Mouse (Mus musculus): Measurements from ENCODE around the gene Erbin. TPM values are rescaled to one million over a fixed set of nuclear protein-coding genes. Genes with fewer than 3 reads are reported as not detected.

The Erbin gene
- total RNA-seq (2021): 10 to 100 TPM; 34.7 to 40.1 TPM
- long read RNA-seq, experiment 1, full-length matches to known transcripts: 3 of 7 reads
- long read RNA-seq, experiment 1, partial matches to known transcripts: 0 of 7 reads
- long read RNA-seq, experiment 1, other reads (novel, unspliced or antisense): 4 of 7 reads
- long read RNA-seq, experiment 2, full-length matches to known transcripts: 2 of 6 reads
- long read RNA-seq, experiment 2, partial matches to known transcripts: 1 of 6 reads
- long read RNA-seq, experiment 2, other reads (novel, unspliced or antisense): 3 of 6 reads

GRCm38 (mm10) chr13:103920261-103920932 is at the start of gene Erbin:
TSS of gene Erbin (minus strand) at chr13:103920514.
- intact Hi-C loops (cut with DNase I): loop anchor here (5.0 kb wide), 1 partner anchor 112 kb away; no protein-coding TSS in a partner anchor

GRCm38 (mm10) chr13:103969912-103970311 is 49.6 kb upstream of the Erbin start:
- DNase-seq: no peak
- intact Hi-C loops (cut with DNase I): no loop called here

More at GRCm38 (mm10) chr13:103920261-103920932, at the start of gene Erbin:
- peak; percentile 71 to 78 for DNase-seq

- intact Hi-C loops (cut with DNase I): no loop called here
- no peak for DNase-seq
Measured at GRCm38 (mm10) chr13:103967987-103968386, 47.7 kb upstream of the Erbin start.

GRCm38 (mm10) chr13:103966696-103967215 is 46.4 kb upstream of the Erbin start:
- intact Hi-C loops (cut with DNase I): no loop called here
- DNase-seq: no peak

- intact Hi-C loops (cut with DNase I): no loop called here
- no peak for DNase-seq
Measured at GRCm38 (mm10) chr13:103965187-103965586, 44.9 kb upstream of the Erbin start.

GRCm38 (mm10) chr13:103963094-103963493 is 42.8 kb upstream of the Erbin start:
- no peak for DNase-seq
- intact Hi-C loops (cut with DNase I): no loop called here

GRCm38 (mm10) chr13:103959841-103960240 is 39.5 kb upstream of the Erbin start:
- DNase-seq: no peak
- intact Hi-C loops (cut with DNase I): no loop called here

GRCm38 (mm10) chr13:103958607-103959123 is 38.4 kb upstream of the Erbin start:
- no peak for DNase-seq
- intact Hi-C loops (cut with DNase I): no loop called here

- intact Hi-C loops (cut with DNase I): no loop called here
- no peak for DNase-seq
Measured at GRCm38 (mm10) chr13:103957175-103957940, 37.0 kb upstream of the Erbin start.

GRCm38 (mm10) chr13:103955652-103956051 is 35.3 kb upstream of the Erbin start:
- intact Hi-C loops (cut with DNase I): no loop called here
- DNase-seq: no peak

- DNase-seq: no peak
- intact Hi-C loops (cut with DNase I): no loop called here
Measured at GRCm38 (mm10) chr13:103951393-103951792, 31.1 kb upstream of the Erbin start.

GRCm38 (mm10) chr13:103940796-103941195 is 20.5 kb upstream of the Erbin start:
- intact Hi-C loops (cut with DNase I): no loop called here
- DNase-seq: no peak

- intact Hi-C loops (cut with DNase I): loop anchor here (5.0 kb wide), 1 partner anchor 108 kb away; no protein-coding TSS in a partner anchor
- DNase-seq: no peak
Measured at GRCm38 (mm10) chr13:103924586-103924985, 4.3 kb upstream of the Erbin start.

GRCm38 (mm10) chr13:103923402-103924065 is 3.2 kb upstream of the Erbin start:
- intact Hi-C loops (cut with DNase I): loop anchor here (5.0 kb wide), 1 partner anchor 109 kb away; no protein-coding TSS in a partner anchor
- DNase-seq: no peak

- no peak for DNase-seq
- intact Hi-C loops (cut with DNase I): loop anchor here (5.0 kb wide), 1 partner anchor 110 kb away; no protein-coding TSS in a partner anchor
Measured at GRCm38 (mm10) chr13:103921831-103922380, 1.6 kb upstream of the Erbin start.

- DNase-seq: peak; percentile 75 to 82
- intact Hi-C loops (cut with DNase I): loop anchor here (5.0 kb wide), 1 partner anchor 111 kb away; no protein-coding TSS in a partner anchor
Measured at GRCm38 (mm10) chr13:103920933-103921830, 868 bp upstream of the Erbin start.

- no peak for DNase-seq
- intact Hi-C loops (cut with DNase I): loop anchor here (2.0 to 5.0 kb wide), 3 partner anchors 53 to 112 kb away; no protein-coding TSS in a partner anchor
Measured at GRCm38 (mm10) chr13:103919956-103920260, 406 bp downstream of the Erbin start.

- intact Hi-C loops (cut with DNase I): loop anchor here (2.0 to 5.0 kb wide), 2 partner anchors 53 to 57 kb away; no protein-coding TSS in a partner anchor
- peak; percentile 13 to 33 for DNase-seq
Measured at GRCm38 (mm10) chr13:103919234-103919955, 919 bp downstream of the Erbin start.

Data from gastrocnemius, postnatal 36 days (tissue).